Mouse (Mus musculus): ENCODE data around the gene Cd160.

The Cd160 gene

GRCm38 (mm10) chr3:96829856-96830255 lies 705 bp upstream of the Cd160 start:
- in situ Hi-C loops (cut with MboI, MseI) = no loop called here

GRCm38 (mm10) chr3:96828308-96828864 lies 765 bp downstream of the Cd160 start:
- in situ Hi-C loops (cut with MboI, MseI) = no loop called here

- in situ Hi-C loops (cut with MboI, MseI) = no loop called here
Observed at GRCm38 (mm10) chr3:96825261-96825660, 3.9 kb downstream of the Cd160 start.

DNA sequence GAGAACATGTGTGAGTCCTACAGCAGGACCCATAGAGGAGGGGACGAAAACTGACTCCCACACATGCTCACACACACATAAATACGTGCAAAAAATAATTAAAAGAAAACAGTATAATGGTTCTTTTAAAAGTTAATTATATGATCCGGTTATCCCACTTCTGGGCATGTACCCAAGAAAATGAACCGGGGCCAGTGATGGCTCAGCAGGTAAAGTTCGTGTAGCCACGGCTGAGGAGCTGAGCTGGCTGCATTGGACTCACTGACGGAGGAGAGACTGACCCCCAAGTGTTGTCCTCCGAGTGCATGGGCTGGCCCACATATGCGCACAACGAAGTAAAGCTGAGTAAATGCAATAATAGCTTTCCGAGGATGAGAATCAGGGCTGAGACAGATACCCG lies 4.5 kb downstream of the Cd160 start:
- in situ Hi-C loops (cut with MboI, MseI) = no loop called here

GRCm38 (mm10) chr3:96823701-96824100 lies 5.5 kb downstream of the Cd160 start:
- in situ Hi-C loops (cut with MboI, MseI) = no loop called here

GRCm38 (mm10) chr3:96821581-96821980 lies 7.6 kb downstream of the Cd160 start:
- in situ Hi-C loops (cut with MboI, MseI) = no loop called here

- in situ Hi-C loops (cut with MboI, MseI) = no loop called here
Observed at GRCm38 (mm10) chr3:96820116-96820915, 8.8 kb downstream of the Cd160 start.

- in situ Hi-C loops (cut with MboI, MseI) = loop anchor here (5.0 to 10.0 kb wide), 2 partner anchors 93 to 640 kb away; partner anchors contain the start of genes Gpr89 and Sf3b4
Observed at GRCm38 (mm10) chr3:96814342-96814741, 14.8 kb downstream of the Cd160 start.

DNA sequence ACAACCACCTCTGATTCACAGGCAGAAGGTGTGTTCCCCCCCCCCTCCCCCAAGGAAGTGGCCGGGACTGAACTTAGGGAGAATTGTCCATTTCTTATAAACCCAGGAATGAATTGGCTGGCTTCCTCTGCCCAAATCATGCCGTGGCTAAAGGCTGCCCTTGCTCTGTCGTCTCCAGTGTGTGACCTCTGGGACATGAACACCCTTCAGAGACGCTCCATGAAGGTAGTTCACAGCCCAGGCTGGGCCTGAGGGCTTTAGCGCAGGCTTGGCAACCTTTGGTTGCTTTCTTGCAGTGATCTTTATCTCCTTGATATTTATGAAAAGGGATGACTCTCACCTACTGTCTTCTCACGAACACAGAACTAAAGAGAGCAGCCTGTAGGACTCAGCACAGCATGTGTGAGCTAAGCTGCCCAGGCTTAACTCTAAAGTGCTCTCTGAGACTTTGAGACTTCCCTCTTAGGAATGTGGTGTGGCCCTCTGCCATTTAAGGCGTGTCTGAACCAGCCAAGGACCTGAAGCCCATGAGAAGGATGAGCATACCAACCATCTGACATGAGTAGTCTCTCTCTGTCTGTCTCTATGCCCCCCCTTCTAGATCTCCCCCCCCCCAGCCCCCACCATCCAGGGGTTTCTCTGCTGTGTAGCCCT lies 15.4 kb downstream of the Cd160 start:
- in situ Hi-C loops (cut with MboI, MseI) = loop anchor here (5.0 to 10.0 kb wide), 2 partner anchors 94 to 639 kb away; partner anchors contain the start of genes Gpr89 and Sf3b4

DNA sequence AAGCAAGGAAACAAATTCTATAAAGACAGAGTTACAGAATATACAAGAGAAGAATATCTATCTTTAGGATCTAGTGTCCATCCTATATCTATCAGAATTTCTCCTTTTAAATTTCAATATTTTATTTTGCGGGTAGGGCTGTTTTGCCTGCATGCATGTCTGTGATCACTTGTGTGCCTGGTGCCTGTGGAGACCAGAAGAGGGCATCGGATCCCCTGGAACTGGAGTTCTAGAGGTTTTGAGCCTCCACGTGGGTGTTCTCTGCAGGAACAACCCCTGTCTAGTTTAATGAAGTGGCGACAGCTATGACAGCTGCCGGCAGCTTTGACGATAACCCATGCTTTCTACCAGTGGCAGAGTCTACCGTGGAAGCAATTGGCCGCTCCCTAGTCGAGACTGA lies 16.0 kb downstream of the Cd160 start:
- in situ Hi-C loops (cut with MboI, MseI) = loop anchor here (5.0 to 10.0 kb wide), 2 partner anchors 94 to 638 kb away; partner anchors contain the start of genes Gpr89 and Sf3b4

- in situ Hi-C loops (cut with MboI, MseI) = loop anchor here (5.0 to 10.0 kb wide), 2 partner anchors 95 to 638 kb away; partner anchors contain the start of genes Gpr89 and Sf3b4
Observed at GRCm38 (mm10) chr3:96812395-96813091, 16.6 kb downstream of the Cd160 start.

GRCm38 (mm10) chr3:96811232-96811631 lies 17.9 kb downstream of the Cd160 start:
- in situ Hi-C loops (cut with MboI, MseI) = loop anchor here (5.0 to 10.0 kb wide), 2 partner anchors 96 to 636 kb away; partner anchors contain the start of genes Gpr89 and Sf3b4

- in situ Hi-C loops (cut with MboI, MseI) = no loop called here
Observed at GRCm38 (mm10) chr3:96808651-96809050, 20.5 kb downstream of the Cd160 start.

DNA sequence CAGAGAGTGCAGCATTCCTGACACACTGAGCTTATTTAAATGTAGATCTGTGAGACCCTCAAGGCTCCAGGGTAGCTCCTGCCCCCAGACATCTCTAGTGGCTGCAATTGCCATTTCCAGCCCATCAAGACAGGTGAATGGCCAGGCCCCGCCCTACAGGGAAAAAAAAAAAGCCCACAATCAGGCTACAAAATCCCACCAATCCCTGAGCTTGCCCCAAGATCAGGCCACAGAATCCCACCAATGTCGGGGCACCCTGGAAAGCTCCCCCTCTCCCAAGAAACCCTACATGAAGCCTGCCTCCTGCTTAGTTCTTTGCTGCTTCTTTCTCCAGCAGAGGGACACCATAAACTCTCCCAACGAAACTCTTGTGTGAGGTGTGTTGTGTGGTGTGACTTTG lies 21.0 kb downstream of the Cd160 start:
- in situ Hi-C loops (cut with MboI, MseI) = no loop called here

DNA sequence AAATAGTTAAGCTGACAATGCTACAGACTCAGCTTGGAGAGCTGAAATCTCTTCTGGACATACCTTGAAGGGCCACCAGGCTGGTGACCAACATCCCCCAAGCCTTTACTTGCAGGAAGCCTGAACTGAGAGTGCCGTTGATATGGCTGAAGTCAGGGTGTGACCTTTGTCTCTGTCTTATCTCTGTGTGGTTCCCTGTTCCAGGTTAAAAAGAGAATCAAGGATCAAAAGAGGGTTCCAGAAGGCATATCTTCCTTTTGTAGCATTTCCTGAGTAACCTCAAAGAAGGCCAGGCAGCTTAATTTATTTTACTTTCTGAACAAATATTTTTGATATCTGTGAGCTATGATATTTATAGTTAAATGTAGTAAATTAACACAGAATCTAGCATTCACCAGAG lies 26.9 kb downstream of the Cd160 start:
- in situ Hi-C loops (cut with MboI, MseI) = no loop called here

- in situ Hi-C loops (cut with MboI, MseI) = no loop called here
Observed at GRCm38 (mm10) chr3:96800254-96800653, 28.9 kb downstream of the Cd160 start.

DNA sequence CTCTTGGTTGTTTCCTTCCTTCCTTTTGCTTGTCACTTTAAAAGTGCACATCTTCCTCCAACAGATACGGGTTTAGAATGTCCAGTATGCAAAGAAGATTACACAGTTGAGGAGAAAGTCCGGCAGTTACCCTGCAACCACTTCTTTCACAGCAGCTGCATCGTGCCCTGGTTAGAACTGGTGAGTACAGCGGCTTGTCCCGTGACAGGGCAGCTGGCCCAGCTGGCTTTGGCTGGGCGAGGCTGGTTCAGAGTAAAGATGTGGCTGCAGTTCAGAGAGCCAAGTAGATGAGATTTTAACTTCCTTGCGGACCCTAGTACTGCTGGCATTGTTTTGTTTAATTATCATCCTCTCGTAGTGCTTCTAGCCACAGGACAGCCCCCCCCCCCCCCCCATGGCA lies 40.6 kb downstream of the Cd160 start:
- in situ Hi-C loops (cut with MboI, MseI) = no loop called here

DNA sequence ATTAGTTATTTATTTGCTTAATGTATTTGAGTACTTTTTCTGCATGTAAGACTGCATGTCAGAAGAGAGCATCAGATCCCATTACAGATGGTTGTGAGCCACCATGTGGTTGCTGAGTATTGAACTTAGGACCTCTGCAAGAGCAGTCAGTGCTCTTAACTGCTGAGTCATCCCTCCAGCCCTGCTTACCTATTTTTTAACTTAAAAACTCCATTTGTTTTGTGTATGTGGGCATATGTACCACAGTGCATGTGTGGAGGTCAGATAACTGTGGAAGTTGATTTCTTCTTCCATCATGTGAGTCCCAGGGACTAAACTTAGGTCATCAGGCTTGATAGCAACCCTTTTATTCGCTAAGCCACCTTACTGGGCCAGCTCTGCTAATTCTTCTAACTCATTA lies 41.4 kb downstream of the Cd160 start:
- in situ Hi-C loops (cut with MboI, MseI) = no loop called here

GRCm38 (mm10) chr3:96782236-96782635 lies 46.9 kb downstream of the Cd160 start:
- in situ Hi-C loops (cut with MboI, MseI) = no loop called here

- in situ Hi-C loops (cut with MboI, MseI) = no loop called here
Observed at GRCm38 (mm10) chr3:96777120-96777519, 52.0 kb downstream of the Cd160 start.

DNA sequence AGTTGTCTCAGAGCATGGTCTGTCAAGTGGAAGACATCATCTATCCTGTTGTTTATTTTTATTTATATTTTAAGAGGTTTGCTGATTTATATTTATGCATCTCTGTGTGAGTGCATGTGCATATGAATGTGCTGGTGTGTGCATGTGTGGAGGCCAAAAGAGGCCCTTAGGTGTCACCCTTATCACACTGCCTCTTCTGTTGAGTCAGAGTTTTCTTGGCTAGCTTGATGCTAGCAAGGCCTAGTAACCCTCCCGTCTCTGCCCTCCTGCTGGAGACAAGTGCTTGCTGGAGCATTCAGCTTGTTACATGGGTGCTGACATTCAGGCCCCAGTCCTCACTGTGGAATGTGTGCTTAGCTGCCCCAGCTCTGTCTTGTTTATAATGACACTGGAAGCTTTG lies 56.2 kb downstream of the Cd160 start:
- in situ Hi-C loops (cut with MboI, MseI) = no loop called here

- in situ Hi-C loops (cut with MboI, MseI) = no loop called here
Observed at GRCm38 (mm10) chr3:96769971-96770370, 59.2 kb downstream of the Cd160 start.
